Mouse (Mus musculus): ENCODE measurements around the gene Nek6. TPM values are rescaled to one million over a fixed set of nuclear protein-coding genes. Genes with fewer than 3 reads are reported as not detected.

The Nek6 gene
- polyA plus RNA-seq (2015; fragmentation: Nextera tagmentation; extraction: Ambion mirVana) = 58.8 and 60.5 TPM in 2 replicates

- peak within 1 kb of the TSS; percentile 85 for H3K27ac ChIP-seq (replicated peaks)
- peak within 1 kb of the TSS; percentile 91 for H3K9ac ChIP-seq
- H3K4me3 ChIP-seq = peak within 1 kb of the TSS; percentile 84
- H3K4me2 ChIP-seq = peak within 1 kb of the TSS; percentile 75
- no peaks in the 10 kb centered on the region; the same call in 1 of the 2 replicates for H3K27me3 ChIP-seq
- ATAC-seq (ENCODE audit: low read depth) = peak; percentile 78
- H3K36me3 ChIP-seq = no peaks in the 10 kb centered on the region
- peaks cover 52% of the 10 kb centered on the region for H3K4me1 ChIP-seq (replicated peaks)
- no peaks in the 10 kb centered on the region for H3K9me3 ChIP-seq
- WGBS = under 1% methylated on average over 82 of the region's 90 CpGs
These were observed at the start of gene Nek6 for GRCm38 (mm10) chr2:38511487-38512307. Gene Nek6 (plus strand): TSS chr2:38511643.

DNA sequence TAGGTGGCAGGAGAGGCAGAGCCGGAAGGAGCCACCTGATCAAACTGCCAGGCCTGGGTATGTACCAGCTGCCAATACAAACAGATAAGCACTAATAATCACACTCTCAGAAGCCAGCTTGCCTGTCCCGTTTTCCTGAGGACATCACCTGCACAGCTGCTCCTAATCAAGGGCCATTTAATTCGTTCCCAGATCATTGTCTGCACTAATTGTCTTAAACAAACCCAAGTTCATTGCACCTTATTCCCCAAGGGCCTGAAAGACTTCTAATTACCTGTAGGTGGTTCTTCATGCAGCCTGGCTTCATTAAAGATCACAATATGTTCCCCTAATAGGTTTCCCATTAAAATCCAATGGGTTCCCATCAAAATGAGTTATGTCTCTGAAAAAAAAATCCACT, 49.1 kb upstream of the Nek6 start:
- no peak overlapping the region for H3K4me2 ChIP-seq
- H3K4me1 ChIP-seq (replicated peaks) = peaks cover 19% of the 10 kb centered on the region
- no peaks in the 10 kb centered on the region for H3K9me3 ChIP-seq
- H3K9ac ChIP-seq = no peak overlapping the region
- no peaks in the 10 kb centered on the region for H3K27me3 ChIP-seq
- no peak for ATAC-seq (ENCODE audit: low read depth)
- H3K27ac ChIP-seq (replicated peaks) = no peak overlapping the region
- WGBS = 72% methylated on average over 3 of the region's 3 CpGs
- no peaks in the 10 kb centered on the region for H3K36me3 ChIP-seq
- H3K4me3 ChIP-seq = no peak overlapping the region

GRCm38 (mm10) chr2:38468845-38469244, 42.6 kb upstream of the Nek6 start:
- Histone ChIP-seq H3K9ac (no peak overlapping the region), H3K4me3 (no peak overlapping the region), H3K36me3 (no peaks in the 10 kb centered on the region), H3K9me3 (no peaks in the 10 kb centered on the region), H3K27ac (replicated peaks) (no peak overlapping the region), H3K4me1 (replicated peaks) (no peaks in the 10 kb centered on the region), H3K4me2 (no peak overlapping the region), H3K27me3 (no peaks in the 10 kb centered on the region)
- 81% methylated on average over 4 of the region's 4 CpGs for whole genome bisulfite sequencing
- no peak for ATAC-seq (ENCODE audit: low read depth)

DNA sequence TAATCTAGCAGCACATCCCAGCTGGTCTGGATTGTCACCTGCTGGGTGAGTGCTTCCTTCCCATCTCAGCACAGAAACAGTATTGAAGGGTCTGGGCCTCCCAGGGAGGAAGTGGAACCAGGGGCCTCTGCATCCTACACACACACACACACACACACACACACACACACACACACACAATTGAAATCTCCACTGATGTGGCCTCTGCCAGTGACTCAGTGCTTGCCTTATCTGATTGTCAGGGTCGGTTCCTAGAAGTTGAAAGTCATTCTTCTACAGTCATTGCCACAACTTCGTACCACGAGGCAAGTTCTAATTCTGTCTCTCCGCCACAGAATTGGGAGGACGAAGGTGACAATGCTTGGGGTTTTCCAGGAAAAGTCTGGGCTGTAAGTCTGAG, 39.7 kb upstream of the Nek6 start:
- Histone ChIP-seq H3K4me3 (no peak overlapping the region), H3K4me2 (no peak overlapping the region), H3K27me3 (no peaks in the 10 kb centered on the region), H3K9me3 (no peaks in the 10 kb centered on the region), H3K27ac (replicated peaks) (no peak overlapping the region), H3K9ac (no peak overlapping the region), H3K4me1 (replicated peaks) (peaks cover 5% of the 10 kb centered on the region), H3K36me3 (no peaks in the 10 kb centered on the region)
- 86% methylated on average over 5 of the region's 5 CpGs for WGBS
- no peak for ATAC-seq (ENCODE audit: low read depth)

- Histone ChIP-seq H3K4me2 (no peak overlapping the region), H3K9me3 (no peaks in the 10 kb centered on the region), H3K4me1 (replicated peaks) (peaks cover 15% of the 10 kb centered on the region), H3K36me3 (no peaks in the 10 kb centered on the region), H3K27ac (replicated peaks) (no peak overlapping the region), H3K9ac (no peak overlapping the region), H3K4me3 (no peak overlapping the region), H3K27me3 (no peaks in the 10 kb centered on the region)
- ATAC-seq (ENCODE audit: low read depth) = no peak
These were observed 38.6 kb upstream of the Nek6 start for GRCm38 (mm10) chr2:38472829-38473228.

DNA sequence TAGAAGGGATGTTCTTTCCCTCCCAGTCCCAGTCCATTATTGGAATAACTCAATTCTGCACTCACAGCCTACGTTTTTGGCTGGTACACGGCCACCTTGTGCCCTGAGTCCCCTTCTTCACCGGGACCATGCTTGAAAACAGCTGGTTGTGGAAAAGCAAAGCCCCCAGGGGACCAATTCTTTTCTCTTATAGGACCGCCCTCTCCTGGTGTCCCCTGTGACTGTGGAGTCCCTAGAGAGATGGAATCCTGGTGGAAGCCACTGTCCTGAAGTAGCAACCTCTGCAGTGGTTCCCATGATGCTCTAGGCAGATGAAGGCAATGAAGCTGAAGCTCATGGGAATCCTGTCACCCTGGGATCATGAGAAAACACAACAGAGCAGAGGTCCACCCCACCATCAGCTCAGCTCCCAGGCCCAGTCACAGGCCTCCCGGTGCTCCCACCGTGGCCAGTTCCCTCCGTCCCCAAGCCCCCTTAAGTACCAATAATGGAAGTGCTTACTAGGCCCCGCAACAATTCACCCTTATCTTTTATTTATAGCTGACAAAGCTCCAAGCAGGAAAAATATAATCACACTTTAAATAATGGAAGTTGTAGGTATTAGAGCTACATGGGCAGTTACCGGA, 34.5 kb upstream of the Nek6 start:
- Histone ChIP-seq H3K36me3 (no peaks in the 10 kb centered on the region), H3K4me2 (no peak overlapping the region), H3K9ac (no peak overlapping the region), H3K4me1 (replicated peaks) (peaks cover 20% of the 10 kb centered on the region), H3K9me3 (no peaks in the 10 kb centered on the region), H3K27me3 (no peaks in the 10 kb centered on the region), H3K4me3 (no peak overlapping the region), H3K27ac (replicated peaks) (peak overlapping the region; percentile 68)
- peak; percentile 62; the same call in 1 of the 2 replicates for ATAC-seq (ENCODE audit: low read depth)
- WGBS = 50% methylated on average over 9 of the region's 9 CpGs

- Histone ChIP-seq H3K27me3 (no peaks in the 10 kb centered on the region), H3K4me3 (no peak overlapping the region), H3K9me3 (no peaks in the 10 kb centered on the region), H3K9ac (no peak overlapping the region), H3K4me2 (no peak overlapping the region), H3K4me1 (replicated peaks) (peaks cover 20% of the 10 kb centered on the region), H3K36me3 (no peaks in the 10 kb centered on the region), H3K27ac (replicated peaks) (peak overlapping the region; percentile 68; the same call in 1 of the 2 replicates)
- ATAC-seq (ENCODE audit: low read depth) = peak; percentile 76; the same call in 1 of the 2 replicates
- WGBS = 43% methylated on average over 9 of the region's 9 CpGs
These were observed 34.0 kb upstream of the Nek6 start for GRCm38 (mm10) chr2:38477497-38477873.

- Histone ChIP-seq H3K36me3 (no peaks in the 10 kb centered on the region), H3K4me3 (no peak overlapping the region), H3K4me2 (no peak overlapping the region), H3K27me3 (no peaks in the 10 kb centered on the region), H3K9me3 (no peaks in the 10 kb centered on the region), H3K27ac (replicated peaks) (no peak overlapping the region), H3K4me1 (replicated peaks) (peaks cover 20% of the 10 kb centered on the region), H3K9ac (no peak overlapping the region)
- ATAC-seq (ENCODE audit: low read depth) = no peak
- 91% methylated on average over 4 of the region's 4 CpGs for WGBS
These were observed 32.8 kb upstream of the Nek6 start for GRCm38 (mm10) chr2:38478683-38479082.

- Histone ChIP-seq H3K4me3 (no peak overlapping the region), H3K36me3 (no peaks in the 10 kb centered on the region), H3K4me2 (no peak overlapping the region), H3K27me3 (no peaks in the 10 kb centered on the region), H3K9me3 (no peaks in the 10 kb centered on the region), H3K4me1 (replicated peaks) (peaks cover 20% of the 10 kb centered on the region), H3K27ac (replicated peaks) (no peak overlapping the region), H3K9ac (no peak overlapping the region)
- ATAC-seq (ENCODE audit: low read depth) = no peak
- 76% methylated on average over 3 of the region's 3 CpGs for WGBS
These were observed 31.9 kb upstream of the Nek6 start for GRCm38 (mm10) chr2:38479541-38479940.

DNA sequence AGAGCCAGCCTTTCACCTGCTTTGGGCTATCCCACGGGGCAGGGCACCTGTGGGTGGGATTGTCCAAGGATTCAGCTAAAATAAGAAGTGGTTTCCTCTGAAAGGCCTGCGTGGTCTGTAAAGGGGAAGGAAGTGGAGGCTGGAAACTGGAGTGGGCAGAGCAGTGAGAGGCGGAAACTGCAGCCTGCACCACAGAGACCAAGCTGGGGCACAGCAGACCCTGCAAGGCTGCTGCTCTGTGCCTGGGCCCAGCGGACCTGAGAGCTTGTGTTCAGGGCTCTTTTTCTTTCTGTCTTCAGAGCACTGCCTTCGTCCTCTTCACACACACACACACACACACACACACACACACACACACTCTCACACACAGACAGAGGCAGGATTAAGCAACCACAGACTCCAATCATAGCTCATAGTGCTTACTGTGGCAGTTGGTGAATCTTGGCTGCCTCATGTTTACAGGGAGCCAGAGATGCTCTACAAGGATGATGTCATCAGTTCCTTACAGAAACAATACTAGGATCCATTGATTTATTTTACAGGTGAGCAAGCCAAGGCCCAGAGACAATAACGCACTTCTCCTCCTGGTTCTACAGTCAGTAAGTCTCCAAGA, 30.2 kb upstream of the Nek6 start:
- no peaks in the 10 kb centered on the region for H3K36me3 ChIP-seq
- 85% methylated on average over 5 of the region's 6 CpGs for WGBS

GRCm38 (mm10) chr2:38482122-38482521, 29.3 kb upstream of the Nek6 start:
- Histone ChIP-seq H3K4me2 (no peak overlapping the region), H3K27ac (replicated peaks) (no peak overlapping the region), H3K9ac (no peak overlapping the region), H3K4me1 (replicated peaks) (peaks cover 11% of the 10 kb centered on the region), H3K27me3 (no peaks in the 10 kb centered on the region), H3K36me3 (no peaks in the 10 kb centered on the region), H3K9me3 (no peaks in the 10 kb centered on the region), H3K4me3 (no peak overlapping the region)
- 87% methylated on average over 3 of the region's 3 CpGs for WGBS
- ATAC-seq (ENCODE audit: low read depth) = no peak

More for the DNA sequence above, 30.2 kb upstream of the Nek6 start:
- no peak overlapping the region for H3K4me2 ChIP-seq
- peaks cover 20% of the 10 kb centered on the region for H3K4me1 ChIP-seq (replicated peaks)
- H3K9me3 ChIP-seq = no peaks in the 10 kb centered on the region
- no peak overlapping the region for H3K9ac ChIP-seq
- ATAC-seq (ENCODE audit: low read depth) = no peak
- no peak overlapping the region for H3K27ac ChIP-seq (replicated peaks)
- no peak overlapping the region for H3K4me3 ChIP-seq
- H3K27me3 ChIP-seq = no peaks in the 10 kb centered on the region

GRCm38 (mm10) chr2:38483058-38483704, 28.3 kb upstream of the Nek6 start:
- no peaks in the 10 kb centered on the region for H3K9me3 ChIP-seq
- H3K9ac ChIP-seq = no peak overlapping the region
- no peak for ATAC-seq (ENCODE audit: low read depth)
- H3K27me3 ChIP-seq = no peaks in the 10 kb centered on the region
- H3K4me1 ChIP-seq (replicated peaks) = 0 out of 2 replicates have a peak, but pooled peaks cover under 1% of the 10 kb centered on the region
- 85% methylated on average over 7 of the region's 7 CpGs for WGBS
- H3K36me3 ChIP-seq = no peaks in the 10 kb centered on the region
- no peak overlapping the region for H3K4me3 ChIP-seq
- H3K27ac ChIP-seq (replicated peaks) = no peak overlapping the region
- no peak overlapping the region for H3K4me2 ChIP-seq

All from neural tube, embryonic 13.5 days (tissue).